ENCODE assay signal across 9 mouse cellular contexts in genomic region chr8:74935308-74935707, GRCm38 (mm10). TPM values are rescaled to one million over a fixed set of nuclear protein-coding genes. Genes with fewer than 3 reads are reported as not detected.
DNase-seq lines count a peak whose midpoint lies in the region; ATAC-seq and TF ChIP-seq lines count a peak whose summit lies in the region.
"Had no signal": no experiment of that assay in that cellular context is flagged by ENCODE, and none has a peak within 500 bp of the region (broad histone marks: within the 10 kb centered on the region; RNA-seq: fewer than 3 reads in every experiment).

No protein-coding gene starts in this region.

- H3K4me3 ChIP-seq in forebrain, embryonic 16.5 days (replicated peaks; ENCODE audit: low read length), result no peak overlapping the region
- no peak overlapping the region for H3K4me3 ChIP-seq in midbrain, embryonic 14.5 days (replicated peaks; ENCODE audit: low read depth, low read length)
- no peak overlapping the region for H3K4me3 ChIP-seq in testis, adult 2 months (ENCODE audit: control insufficient read depth, low read depth, low read length)
- H3K4me3 ChIP-seq: embryonic facial prominence, embryonic 15.5 days had no signal

- H3K4me1 ChIP-seq in forebrain, embryonic 16.5 days (replicated peaks; ENCODE audit: control insufficient read depth, insufficient read depth, low read length), result peaks cover 8% of the 10 kb centered on the region
- no peaks in the 10 kb centered on the region for H3K4me1 ChIP-seq in midbrain, embryonic 14.5 days (ENCODE audit: control insufficient read depth, insufficient read depth, low read length)
- H3K4me1 ChIP-seq in testis, adult 2 months (ENCODE audit: control insufficient read depth, insufficient read depth, low read length), result no peaks in the 10 kb centered on the region; the same call in 1 of the 2 replicates
- H3K4me1 ChIP-seq: embryonic facial prominence, embryonic 15.5 days had no signal

- TF ChIP-seq CTCF in testis, adult 2 months (IDR thresholded peaks at IDR 0.05; ENCODE audit: control insufficient read depth, insufficient read depth, insufficient replicate concordance, low read depth, low read length), result peak; percentile 40; the same call in 1 of the 2 replicates

- no peak for TF ChIP-seq POLR2A in testis, adult 2 months (IDR thresholded peaks at IDR 0.05; ENCODE audit: control insufficient read depth, low read depth, low read length)

- intact Hi-C loops in left cerebral cortex, postnatal 36 days (cut with DNase I), result loop anchor here (10.0 kb wide), 2 partner anchors 1711 to 1931 kb away; no protein-coding TSS in a partner anchor

- no peaks in the 10 kb centered on the region for H3K9me3 ChIP-seq in forebrain, embryonic 16.5 days (ENCODE audit: control insufficient read depth, low read length)
- H3K9me3 ChIP-seq in midbrain, embryonic 14.5 days (ENCODE audit: control insufficient read depth, low read length), result no peaks in the 10 kb centered on the region
- H3K9me3 ChIP-seq: embryonic facial prominence, embryonic 15.5 days had no signal

- H3K9ac ChIP-seq in forebrain, embryonic 16.5 days (replicated peaks; ENCODE audit: low read depth, low read length), result no peak overlapping the region
- H3K9ac ChIP-seq in midbrain, embryonic 14.5 days (replicated peaks; ENCODE audit: low read length), result no peak overlapping the region
- H3K9ac ChIP-seq: embryonic facial prominence, embryonic 15.5 days had no signal

- H3K4me2 ChIP-seq in forebrain, embryonic 16.5 days (ENCODE audit: low read length), result no peak overlapping the region
- H3K4me2 ChIP-seq in midbrain, embryonic 14.5 days (ENCODE audit: low read length), result no peak overlapping the region
- H3K4me2 ChIP-seq: embryonic facial prominence, embryonic 15.5 days had no signal

- no peak overlapping the region for H3K27ac ChIP-seq in forebrain, embryonic 16.5 days (ENCODE audit: low read length)
- H3K27ac ChIP-seq in midbrain, embryonic 14.5 days (replicated peaks; ENCODE audit: low read depth, low read length), result no peak overlapping the region
- no peak overlapping the region for H3K27ac ChIP-seq in testis, adult 2 months (ENCODE audit: control insufficient read depth, insufficient read depth, low read depth, low read length)
- H3K27ac ChIP-seq: embryonic facial prominence, embryonic 15.5 days had no signal

- no peaks in the 10 kb centered on the region for H3K27me3 ChIP-seq in forebrain, embryonic 16.5 days (replicated peaks; ENCODE audit: control insufficient read depth, insufficient read depth, low read length)
- no peaks in the 10 kb centered on the region for H3K27me3 ChIP-seq in midbrain, embryonic 14.5 days (ENCODE audit: control insufficient read depth, insufficient read depth, low read length)
- H3K27me3 ChIP-seq in testis, adult 2 months (ENCODE audit: control insufficient read depth, insufficient read depth, low read length), result no peaks in the 10 kb centered on the region
- H3K27me3 ChIP-seq: embryonic facial prominence, embryonic 15.5 days had no signal

- peak; percentile 6 to 41 for DNase-seq in spleen, postnatal 10 days (ENCODE audit: low spot score in 2 of 2)
- no peak for DNase-seq in spleen, postnatal 14 days (ENCODE audit: low spot score in 2 of 2)
- peak; percentile 58 for DNase-seq in induced T-regulatory cell, adult 2 months (ENCODE audit: low read depth)
- DNase-seq in left cerebral cortex, postnatal 36 days (ENCODE audit: low spot score in 2 of 2), result peak; percentile 22 to 35
- peak; percentile 89 for DNase-seq in midbrain, embryonic 14.5 days

- H3K36me3 ChIP-seq in forebrain, embryonic 16.5 days (ENCODE audit: control insufficient read depth, insufficient read depth), result no peaks in the 10 kb centered on the region
- no peaks in the 10 kb centered on the region for H3K36me3 ChIP-seq in midbrain, embryonic 14.5 days (ENCODE audit: control insufficient read depth, insufficient read depth, low read length)
- H3K36me3 ChIP-seq in testis, adult 2 months (ENCODE audit: control insufficient read depth, insufficient read depth, low read length), result no peaks in the 10 kb centered on the region
- H3K36me3 ChIP-seq: embryonic facial prominence, embryonic 15.5 days had no signal

- peak; percentile 86 for ATAC-seq in cerebellum, adult (ENCODE audit: insufficient number of reproducible peaks, low FRiP score, low TSS enrichment)
- peak; percentile 85 for ATAC-seq in forebrain, embryonic 16.5 days
- peak; percentile 72; the same call in 1 of the 2 replicates for ATAC-seq in midbrain, embryonic 14.5 days (ENCODE audit: low FRiP score, low TSS enrichment)

- 13% methylated on average over 6 of the region's 6 CpGs for WGBS in forebrain, embryonic 16.5 days
- 23% methylated on average over 6 of the region's 6 CpGs for WGBS in midbrain, embryonic 14.5 days

RNA-seq across cellular contexts. Expression of gene Hmgxb4, which starts 57.8 kb away (rescaled TPM):
- 41.2 and 48.3 TPM in 2 replicates for polyA plus RNA-seq in forebrain, embryonic 16.5 days (2015; fragmentation: Nextera tagmentation; extraction: Ambion mirVana)
- 10 to 100 TPM; 23.4 to 24.8 TPM for total RNA-seq in left cerebral cortex, postnatal 36 days (2021)
- 53.1 TPM in 2 replicates for polyA plus RNA-seq in midbrain, embryonic 14.5 days (2014; fragmentation: Nextera tagmentation; extraction: Ambion mirVana)
- polyA plus RNA-seq in testis, adult 2 months (2012; rRNA removed), result 6.0 TPM in 2 replicates

Comparison
In these comparisons a context has a peak if more than half of its experiments do, and no peak if none do; other contexts are left out.
1. DNase-seq: peak in spleen, postnatal 10 days (2 of 2), induced T-regulatory cell, adult 2 months (single experiment), left cerebral cortex, postnatal 36 days (2 of 2) and midbrain, embryonic 14.5 days (single experiment); none in spleen, postnatal 14 days (0 of 2).
2. Peak in every context shown above with its lines, with median percentiles within 50 percentile points of each other: ATAC-seq.